ENCODE assay signal across 13 mouse cellular contexts in the genomic region with DNA sequence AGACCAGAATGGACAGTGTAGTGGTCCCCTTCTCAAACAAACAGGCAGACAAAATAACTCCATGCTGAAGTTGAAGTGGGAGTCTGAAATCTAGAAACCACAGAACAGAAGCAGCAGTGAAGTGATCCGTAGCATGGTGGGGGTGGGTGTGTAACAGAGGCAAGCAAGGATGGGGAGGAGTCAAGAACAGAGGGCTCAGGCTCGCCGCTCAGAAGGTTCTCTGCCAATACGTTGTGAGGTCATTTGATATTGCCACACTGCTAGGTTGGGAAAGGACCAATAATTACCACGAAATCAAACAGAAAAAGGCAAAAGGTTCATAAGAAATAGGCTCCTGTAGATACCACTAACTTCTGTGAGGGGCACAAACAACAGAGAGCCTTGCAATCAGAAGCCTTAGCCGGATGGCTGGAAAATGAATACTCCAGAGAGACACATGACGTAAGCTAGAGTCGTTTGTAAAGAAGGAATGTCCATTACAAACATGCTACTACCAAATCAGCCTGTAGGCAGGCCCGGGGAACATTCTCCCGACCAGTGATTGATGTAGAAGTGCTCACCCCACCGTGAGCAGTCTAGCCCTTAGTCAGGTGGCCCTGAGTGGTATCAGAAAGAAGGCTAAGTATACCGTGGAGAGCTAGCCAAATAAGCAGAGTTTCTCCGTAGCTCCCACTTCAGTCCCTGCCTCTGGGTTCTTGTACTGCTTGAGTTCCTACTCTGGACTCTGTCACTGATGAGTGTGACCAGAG. TPM values are rescaled to one million over a fixed set of nuclear protein-coding genes. Genes with fewer than 3 reads are reported as not detected.
A peak's percentile ranks its signal among the peaks of the same experiment; 100 is the strongest.
DNase-seq lines count a peak whose midpoint lies in the region; ATAC-seq and TF ChIP-seq lines count a peak whose summit lies in the region.
"Had no signal": no experiment of that assay in that cellular context is flagged by ENCODE, and none has a peak within 500 bp of the region (broad histone marks: within the 10 kb centered on the region; RNA-seq: fewer than 3 reads in every experiment).

No protein-coding gene starts in this region.

- ATAC-seq in heart, embryonic 12.5 days (ENCODE audit: insufficient number of reproducible peaks, low FRiP score) = peak; percentile 64; the same call in 1 of the 2 replicates
- peak; percentile 81; the same call in 1 of the 2 replicates for ATAC-seq in lung, embryonic 14.5 days (ENCODE audit: insufficient read depth)
- peak; percentile 87 for ATAC-seq in lung, embryonic 16.5 days (ENCODE audit: low read depth)
- peak; percentile 45; the same call in 1 of the 2 replicates for ATAC-seq in stomach, postnatal 0 days (ENCODE audit: low FRiP score, low TSS enrichment)

- 46% methylated on average over 13 of the region's 13 CpGs for WGBS in heart, embryonic 12.5 days
- WGBS in lung, embryonic 14.5 days = 43% methylated on average over 13 of the region's 13 CpGs
- 42% methylated on average over 13 of the region's 13 CpGs for WGBS in lung, adult 2 months
- 36% methylated on average over 13 of the region's 13 CpGs for WGBS in lung, embryonic 16.5 days
- WGBS in stomach, postnatal 0 days = 44% methylated on average over 13 of the region's 13 CpGs

- H3K36me3 ChIP-seq in heart, embryonic 12.5 days = no peaks in the 10 kb centered on the region
- no peaks in the 10 kb centered on the region for H3K36me3 ChIP-seq in lung, embryonic 14.5 days (ENCODE audit: insufficient read depth)
- H3K36me3 ChIP-seq in lung, embryonic 16.5 days (ENCODE audit: control insufficient read depth, insufficient read depth, low read length) = no peaks in the 10 kb centered on the region
- H3K36me3 ChIP-seq in stomach, postnatal 0 days (ENCODE audit: control insufficient read depth, insufficient read depth, low read length) = no peaks in the 10 kb centered on the region
- H3K36me3 ChIP-seq: limb, embryonic 12.5 days had no signal

- TF ChIP-seq EP300 in stomach, postnatal 0 days (optimal IDR thresholded peaks at IDR 0.05) = no peak

- DNase-seq in heart, postnatal 25 days (ENCODE audit: low spot score) = no peak
- DNase-seq in lung, embryonic 14.5 days = no peak
- no peak for DNase-seq in lung, adult 2 months
- DNase-seq in stomach, postnatal 0 days (ENCODE audit: low spot score) = no peak
- no peak for DNase-seq in T-cell, adult 2 months (ENCODE audit: low spot score)
- DNase-seq: kidney, adult 2 months; spleen, adult 18-20 months; thymus, adult 18-20 months had no signal

- H3K27ac ChIP-seq in heart, embryonic 12.5 days (ENCODE audit: poor library complexity, severe bottlenecking) = peak overlapping the region; percentile 74
- no peak overlapping the region for H3K27ac ChIP-seq in lung, embryonic 14.5 days (ENCODE audit: low read depth)
- peak overlapping the region; percentile 53; the same call in 1 of the 2 replicates for H3K27ac ChIP-seq in lung, embryonic 16.5 days (ENCODE audit: low read length)
- H3K27ac ChIP-seq in stomach, postnatal 0 days (replicated peaks) = no peak overlapping the region
- H3K27ac ChIP-seq: hindbrain, embryonic 12.5 days; limb, embryonic 12.5 days had no signal

- no peak for TF ChIP-seq CTCF in lung, embryonic 14.5 days (IDR thresholded peaks at IDR 0.05; ENCODE audit: low read depth)
- no peak for TF ChIP-seq CTCF in lung, adult 2 months (IDR thresholded peaks at IDR 0.05; ENCODE audit: insufficient read depth, low read length)
- no peak for TF ChIP-seq CTCF in stomach, postnatal 0 days (IDR thresholded peaks at IDR 0.05; ENCODE audit: low read depth)

- H3K9me3 ChIP-seq in heart, embryonic 12.5 days (replicated peaks) = no peaks in the 10 kb centered on the region
- H3K9me3 ChIP-seq in lung, embryonic 14.5 days (ENCODE audit: low read depth, low read length) = no peaks in the 10 kb centered on the region
- H3K9me3 ChIP-seq in lung, embryonic 16.5 days (ENCODE audit: control insufficient read depth, low read length) = no peaks in the 10 kb centered on the region
- no peaks in the 10 kb centered on the region for H3K9me3 ChIP-seq in stomach, postnatal 0 days (ENCODE audit: control insufficient read depth, low read length)
- H3K9me3 ChIP-seq: hindbrain, embryonic 12.5 days; limb, embryonic 12.5 days had no signal

- H3K27me3 ChIP-seq in heart, embryonic 12.5 days (replicated peaks) = no peaks in the 10 kb centered on the region
- H3K27me3 ChIP-seq in lung, embryonic 14.5 days (ENCODE audit: insufficient read depth, low read length) = no peaks in the 10 kb centered on the region
- no peaks in the 10 kb centered on the region for H3K27me3 ChIP-seq in lung, embryonic 16.5 days (ENCODE audit: control insufficient read depth, insufficient read depth, low read depth, low read length)
- no peaks in the 10 kb centered on the region for H3K27me3 ChIP-seq in stomach, postnatal 0 days (ENCODE audit: control insufficient read depth, insufficient read depth, low read length)
- H3K27me3 ChIP-seq: hindbrain, embryonic 12.5 days had no signal

- intact Hi-C loops in heart, postnatal 25 days (cut with DNase I) = no loop called here

- H3K4me2 ChIP-seq in heart, embryonic 12.5 days = peak overlapping the region; percentile 53
- no peak overlapping the region for H3K4me2 ChIP-seq in lung, embryonic 14.5 days
- H3K4me2 ChIP-seq in lung, embryonic 16.5 days (ENCODE audit: low read depth, low read length) = no peak overlapping the region; the same call in 1 of the 2 replicates
- H3K4me2 ChIP-seq in stomach, postnatal 0 days (replicated peaks; ENCODE audit: low read depth) = no peak overlapping the region
- H3K4me2 ChIP-seq: hindbrain, embryonic 12.5 days; limb, embryonic 12.5 days had no signal

- no peak overlapping the region for H3K9ac ChIP-seq in heart, embryonic 12.5 days
- H3K9ac ChIP-seq in lung, embryonic 14.5 days = no peak overlapping the region
- H3K9ac ChIP-seq in lung, embryonic 16.5 days (ENCODE audit: low read length) = no peak overlapping the region
- H3K9ac ChIP-seq in stomach, postnatal 0 days (ENCODE audit: low read length) = no peak overlapping the region
- H3K9ac ChIP-seq: hindbrain, embryonic 12.5 days; limb, embryonic 12.5 days had no signal

- no peak for TF ChIP-seq POLR2A in lung, adult 2 months (IDR thresholded peaks at IDR 0.05; ENCODE audit: borderline replicate concordance, extremely low read depth, low read depth, low read length)

- H3K4me3 ChIP-seq in heart, embryonic 12.5 days = no peak overlapping the region
- H3K4me3 ChIP-seq in lung, embryonic 14.5 days (ENCODE audit: low read depth, low read length) = no peak overlapping the region
- no peak overlapping the region for H3K4me3 ChIP-seq in lung, adult 2 months (replicated peaks; ENCODE audit: extremely low read depth, low read depth, low read length)
- H3K4me3 ChIP-seq in lung, embryonic 16.5 days (ENCODE audit: low read length) = no peak overlapping the region
- H3K4me3 ChIP-seq in stomach, postnatal 0 days (ENCODE audit: low read depth, low read length) = no peak overlapping the region
- H3K4me3 ChIP-seq: hindbrain, embryonic 12.5 days; limb, embryonic 12.5 days; myocyte had no signal

- H3K4me1 ChIP-seq in heart, embryonic 12.5 days (replicated peaks) = peaks cover 25% of the 10 kb centered on the region
- H3K4me1 ChIP-seq in lung, embryonic 14.5 days (ENCODE audit: insufficient read depth) = no peaks in the 10 kb centered on the region
- H3K4me1 ChIP-seq in lung, adult 2 months (ENCODE audit: control insufficient read depth, insufficient read depth, low read length) = no peaks in the 10 kb centered on the region; the same call in 1 of the 2 replicates
- peaks cover 7% of the 10 kb centered on the region for H3K4me1 ChIP-seq in lung, embryonic 16.5 days (replicated peaks; ENCODE audit: control insufficient read depth, insufficient read depth, low read length)
- no peaks in the 10 kb centered on the region for H3K4me1 ChIP-seq in stomach, postnatal 0 days (replicated peaks; ENCODE audit: control insufficient read depth, insufficient read depth)

RNA-seq across cellular contexts. Expression of a gene that starts 52.3 kb away (rescaled TPM):
- 86.4 and 90.9 TPM in 2 replicates for polyA plus RNA-seq in heart, embryonic 12.5 days (2016; fragmentation: Nextera tagmentation; extraction: Ambion mirVana)
- total RNA-seq in heart, postnatal 25 days (2021) = 10 to 100 TPM; 35.3 to 38.2 TPM
- polyA plus RNA-seq in lung, embryonic 14.5 days (2014; fragmentation: Nextera tagmentation; extraction: Ambion mirVana) = 63.6 and 71.0 TPM in 2 replicates
- 8.1 and 13.0 TPM in 2 replicates for polyA plus RNA-seq in lung, adult 2 months (2012; rRNA removed)
- polyA plus RNA-seq in lung, embryonic 16.5 days (2015; fragmentation: Nextera tagmentation; extraction: Ambion mirVana) = 27.5 and 36.5 TPM in 2 replicates
- 17.8 and 17.9 TPM in 2 replicates for polyA plus RNA-seq in stomach, postnatal 0 days (2015; fragmentation: Nextera tagmentation; extraction: Ambion mirVana)

Comparison
In these comparisons a context has a peak if more than half of its experiments do, and no peak if none do; other contexts are left out.
1. H3K27ac ChIP-seq: peak in heart, embryonic 12.5 days (single experiment) and lung, embryonic 16.5 days (single experiment); none in lung, embryonic 14.5 days (single experiment) and stomach, postnatal 0 days (single experiment).
2. Peak in every context shown above with its lines, with median percentiles within 50 percentile points of each other: ATAC-seq.